Mouse (Mus musculus) left cerebral cortex, adult 18-20 months (tissue): Measurements from ENCODE around the gene Csl. TPM values are rescaled to one million over a fixed set of nuclear protein-coding genes. Genes with fewer than 3 reads are reported as not detected.

Experiments used
- DNase-seq, 2 experiments: peaks; one replicate each; pipeline ENCODE4 v3.0.0; 2021 to 2022; ENCODE audit warnings: low spot score in 2 of 2, mixed read lengths in 1 of 2
- long read RNA-seq, 2 experiments: library from polyadenylated mRNA; stranded (forward); transcript quantifications; one replicate each; pipeline ENCODE4 v2.0.0; 2021
- total RNA-seq, 2 experiments: library from RNA; stranded (reverse); gene quantifications; 2 replicates each; pipeline ENCODE4 v1.2.3; 2021

Csl gene
- total RNA-seq, result under 1 TPM; 0.49 to 0.68 TPM
- long read RNA-seq, experiment 1, result 0 reads
- long read RNA-seq, experiment 2, result 0 reads

GRCm38 (mm10) chr10:99759558-99759957 lies at the start of gene Csl:
Gene Csl, minus strand, starts transcription at chr10:99759658.
- DNase-seq, result no peak

DNA sequence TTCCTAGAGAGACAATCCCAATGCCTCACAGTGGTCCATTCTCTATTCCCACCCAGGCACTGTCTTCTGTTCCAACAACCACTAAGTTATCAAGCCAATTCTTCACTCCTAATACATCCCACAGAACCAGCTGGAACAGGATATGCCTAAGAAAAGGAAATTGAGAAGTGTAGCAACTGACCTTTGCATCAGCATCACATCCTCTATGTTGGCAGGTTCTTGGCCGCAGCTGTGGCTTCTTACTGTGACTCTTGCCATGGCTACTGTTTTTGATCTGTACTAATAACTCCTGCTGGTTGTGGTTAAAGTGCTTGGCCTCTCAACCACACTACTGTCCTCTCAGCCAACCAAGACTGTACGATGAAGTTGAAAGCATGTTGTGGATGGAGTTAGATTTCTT lies 30.0 kb upstream of the Csl start:
- DNase-seq, result no peak

DNA sequence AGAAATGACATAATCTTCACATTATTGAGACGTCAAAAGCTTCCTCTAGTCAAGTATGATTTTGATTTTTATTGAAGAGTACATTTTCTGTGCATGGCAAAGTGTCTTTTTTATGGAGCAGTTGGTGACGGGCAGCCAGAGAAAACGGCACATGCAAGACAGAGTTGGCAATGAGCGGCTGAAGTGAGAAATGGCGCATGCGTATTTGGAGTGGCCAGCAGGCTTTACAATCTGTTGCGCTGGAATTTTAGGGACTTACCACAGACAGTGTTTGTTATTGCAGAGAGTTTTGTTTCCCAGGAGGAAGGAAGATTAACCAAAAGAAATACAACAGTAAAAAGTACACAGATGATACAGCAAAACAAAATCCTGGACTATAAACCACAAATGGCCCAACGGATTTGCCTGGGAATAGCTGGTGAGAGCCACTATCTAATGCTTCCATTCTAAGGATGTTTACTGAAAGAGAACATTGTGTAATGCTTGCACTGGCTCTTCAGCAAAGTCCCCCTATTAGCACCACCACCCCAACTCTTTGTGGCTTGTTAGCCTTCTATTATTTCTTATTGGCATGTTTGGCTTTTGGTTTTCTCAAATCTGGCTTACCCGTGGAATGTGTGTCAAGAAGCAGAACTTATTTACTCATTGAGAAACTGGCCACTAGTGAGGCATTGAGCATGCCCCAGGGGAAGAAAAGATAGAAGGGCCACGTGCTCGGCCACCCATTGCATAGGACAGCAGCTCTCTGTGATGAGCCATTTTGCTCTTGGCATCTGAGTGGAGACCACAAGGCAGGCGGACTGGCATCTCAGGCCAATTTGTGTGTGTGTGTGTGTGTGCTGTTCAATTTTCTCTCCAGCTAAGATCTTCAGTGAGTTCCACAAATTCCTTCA lies 15.0 kb upstream of the Csl start:
- DNase-seq, result no peak

DNA sequence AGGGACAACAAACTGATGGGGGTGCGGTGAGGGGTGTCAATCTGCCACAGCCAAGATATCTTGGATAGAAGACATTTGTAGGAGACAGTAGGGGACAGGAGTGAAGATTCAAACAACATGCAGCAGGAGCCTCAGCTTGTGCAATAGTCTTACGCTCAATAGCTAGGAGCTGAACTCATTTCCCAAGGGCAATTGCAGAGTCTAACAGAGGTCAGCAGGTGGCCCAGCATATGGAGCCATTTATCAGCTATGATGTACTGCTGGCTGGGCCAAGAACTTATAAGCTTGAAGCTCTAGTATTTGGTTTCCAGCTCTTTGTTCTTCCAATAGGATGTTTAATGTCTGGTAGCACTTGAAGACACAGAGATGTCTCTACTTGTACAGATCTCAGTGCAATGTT lies 9.3 kb downstream of the Csl start:
- no peak for DNase-seq

DNA sequence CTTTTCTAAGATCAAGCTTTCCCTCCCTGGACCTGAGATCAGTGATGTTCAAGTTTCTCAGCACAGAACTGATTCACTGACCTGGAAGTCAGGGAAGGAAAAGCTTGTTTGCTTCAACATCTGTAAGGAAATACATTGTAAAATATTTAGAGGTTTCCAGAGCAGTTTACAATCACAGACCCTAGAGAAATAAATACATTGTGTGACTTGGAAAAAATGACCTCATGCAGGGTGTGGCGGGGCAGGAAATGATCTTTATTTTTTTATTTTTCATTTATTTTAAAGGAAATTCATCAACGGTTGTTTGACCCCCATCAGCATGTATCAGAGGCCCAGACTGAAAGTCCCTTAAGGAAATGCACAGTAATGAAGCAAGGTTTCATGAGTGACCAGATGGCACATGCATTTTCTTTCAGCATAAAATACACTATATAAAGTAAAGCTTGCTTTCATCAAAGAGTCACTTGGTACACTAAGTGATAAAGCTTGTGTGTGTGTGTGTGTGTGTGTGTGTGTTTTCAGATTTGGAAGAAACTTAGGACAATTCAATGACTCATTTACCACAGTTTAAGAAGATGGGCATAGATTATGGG lies 10.7 kb downstream of the Csl start:
- DNase-seq, result no peak

DNA sequence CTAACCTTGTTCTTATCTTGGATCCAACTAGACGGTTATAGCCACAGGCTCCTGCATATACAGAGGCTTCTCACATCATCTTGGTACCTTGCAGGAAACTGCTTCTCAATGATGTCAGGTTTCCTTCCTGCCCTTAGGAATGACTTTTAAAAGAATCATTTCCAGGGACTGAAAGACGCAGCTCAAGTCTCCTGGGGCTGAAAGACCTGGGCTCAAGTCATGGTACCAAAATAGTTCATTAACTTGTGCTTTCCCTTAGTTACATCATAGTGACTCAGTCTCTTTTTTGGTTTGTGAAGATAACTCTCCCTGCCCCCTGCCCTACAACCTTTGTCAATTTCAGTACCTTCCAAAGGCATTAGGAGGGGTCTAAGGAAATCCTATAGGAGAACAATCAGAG lies 11.4 kb downstream of the Csl start:
- no peak for DNase-seq

DNA sequence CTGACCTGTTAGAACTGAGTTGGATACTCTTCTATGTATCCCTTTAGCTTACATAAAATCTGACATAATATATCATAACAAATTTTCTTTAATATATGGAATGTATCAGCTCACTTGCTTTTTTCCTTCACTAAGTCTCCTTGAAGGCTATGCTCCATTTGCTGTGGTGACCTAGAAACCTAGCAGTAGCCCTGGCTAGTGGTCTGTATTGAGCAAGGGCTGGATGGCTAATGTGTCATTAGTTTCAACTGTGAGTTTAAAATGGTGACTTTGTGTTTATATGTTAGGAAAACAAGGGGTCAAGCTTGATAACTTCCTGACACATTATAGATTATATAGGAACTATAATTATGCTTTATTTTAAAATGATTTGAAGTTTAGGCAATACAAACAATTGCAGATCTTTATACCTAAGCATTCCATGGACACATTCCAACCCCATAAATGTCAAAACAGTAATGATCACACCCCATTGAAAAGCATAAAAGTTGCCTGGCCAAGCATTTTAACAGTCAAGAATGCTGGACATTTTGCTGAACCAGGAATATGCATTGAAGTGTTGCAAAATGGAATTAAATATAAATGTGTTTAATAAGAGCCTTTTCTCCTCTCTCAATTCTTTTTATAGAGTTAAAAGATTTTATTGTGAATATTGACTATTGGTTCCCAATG lies 17.7 kb downstream of the Csl start:
- DNase-seq, result no peak

DNA sequence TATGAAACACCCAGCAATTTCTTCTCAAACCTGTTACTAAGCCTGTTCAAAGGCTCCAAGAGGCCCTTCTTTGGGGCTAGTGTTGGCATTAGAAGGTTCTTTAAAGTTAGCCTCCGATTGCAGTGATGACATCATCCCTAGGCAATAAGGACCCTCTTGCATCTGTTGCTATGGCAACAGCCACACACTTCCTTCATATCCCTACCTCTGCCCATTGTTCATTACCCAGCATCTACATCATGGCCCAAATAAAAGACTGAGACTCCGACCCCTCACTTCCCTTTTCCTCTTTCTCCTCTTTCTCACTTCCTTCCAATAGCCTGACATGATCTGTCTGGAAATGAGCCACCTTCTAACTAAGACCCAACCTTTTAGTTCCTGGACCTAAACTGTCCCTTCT lies 46.3 kb downstream of the Csl start:
- no peak for DNase-seq

DNA sequence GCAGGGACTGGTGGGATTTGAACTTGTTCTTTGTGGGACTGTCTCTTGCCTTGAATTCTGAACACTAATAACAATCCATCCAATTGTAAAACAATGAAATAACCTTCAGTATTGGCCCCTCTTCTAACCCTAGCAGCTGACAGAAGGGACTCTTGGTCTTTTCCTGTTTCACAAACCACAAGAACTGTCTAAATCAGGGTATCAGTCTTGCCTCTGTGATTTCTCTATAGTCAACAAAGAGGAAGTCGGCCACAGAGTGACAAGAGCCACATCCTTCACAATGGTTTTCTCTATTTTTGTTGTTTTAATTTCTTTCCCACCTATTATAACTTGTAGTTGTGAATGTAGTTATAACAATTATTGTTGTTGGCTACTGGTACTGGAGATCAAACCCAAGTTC lies 47.9 kb downstream of the Csl start:
- no peak for DNase-seq
